Mouse (Mus musculus): ENCODE measurements at regions not wholly inside any gene's neighbourhood (a gene's known extent, or its start where the extent isn't known, plus 50 kb on each side); places are given as distances from the start of the nearest gene placed in this dataset.

DNA sequence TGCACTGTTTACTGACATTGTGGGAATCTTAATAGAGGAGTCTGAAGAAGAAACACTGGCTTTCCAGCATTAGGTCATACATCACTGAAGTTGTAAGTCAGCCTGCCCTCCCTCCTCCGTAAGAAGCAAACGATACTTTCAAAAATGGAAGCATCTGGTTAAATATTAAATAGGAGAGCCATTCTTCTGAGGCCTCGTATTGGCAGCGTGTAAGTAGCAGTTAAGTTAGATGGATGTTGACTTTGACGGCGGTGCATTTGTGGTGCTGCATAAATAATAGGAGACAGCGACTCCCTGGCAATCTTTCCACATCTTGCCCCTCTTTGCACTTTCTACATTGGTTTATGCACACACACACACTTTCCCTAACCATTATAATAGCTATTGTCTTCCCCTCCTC lies 217.9 kb upstream of the Bmper start:
- TF ChIP-seq CTCF (IDR thresholded peaks at IDR 0.05; ENCODE audit: insufficient read depth, low read length) (no peak), POLR2A (IDR thresholded peaks at IDR 0.05; ENCODE audit: borderline replicate concordance, extremely low read depth, low read depth, low read length) (no peak)
